Mouse (Mus musculus): Measurements from ENCODE around the gene Slc4a4.

- TF ChIP-seq POLR2A (IDR thresholded peaks at IDR 0.05; ENCODE audit: insufficient read depth, low read depth, low read length) (no peak), CTCF (IDR thresholded peaks at IDR 0.05; ENCODE audit: insufficient read depth, low read depth, low read length) (no peak)
Observed at GRCm38 (mm10) chr5:89027518-89028085, 141.0 kb downstream of the Slc4a4 start.

Data from olfactory bulb, adult 2 months (tissue).